Mouse (Mus musculus): ENCODE results near the gene 1500015O10Rik.

The 1500015O10Rik gene

GRCm38 (mm10) chr1:43730491-43730924, at the start of gene 1500015O10Rik:
TSS of gene 1500015O10Rik (plus strand) at chr1:43730602.
- DNase-seq (ENCODE audit: extremely low read depth, insufficient read length, low spot score), result peak; percentile 11

GRCm38 (mm10) chr1:43689983-43690382, 40.4 kb upstream of the 1500015O10Rik start:
- DNase-seq (ENCODE audit: extremely low read depth, insufficient read length, low spot score), result no peak

GRCm38 (mm10) chr1:43690507-43690906, 39.9 kb upstream of the 1500015O10Rik start:
- DNase-seq (ENCODE audit: extremely low read depth, insufficient read length, low spot score), result no peak

DNA sequence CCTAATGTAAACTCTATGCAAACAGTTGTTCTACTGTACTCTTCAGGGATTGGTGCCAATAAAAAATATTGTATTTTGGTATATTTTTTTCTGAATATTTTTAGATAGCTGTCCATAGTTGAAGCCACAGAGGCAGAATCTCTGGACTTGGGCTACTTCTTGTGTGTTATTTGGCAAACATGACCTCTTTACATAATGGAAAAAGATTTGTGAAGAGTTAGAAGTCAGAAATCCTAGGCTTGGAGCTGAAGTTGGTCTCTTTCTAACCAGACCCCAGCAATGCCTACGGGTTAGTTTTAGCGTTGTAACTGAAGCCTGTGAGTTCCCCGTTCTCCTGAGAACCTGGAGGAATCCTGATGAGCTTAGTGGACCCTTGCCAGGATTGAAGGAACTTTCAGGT, 36.3 kb upstream of the 1500015O10Rik start:
- no peak for DNase-seq (ENCODE audit: extremely low read depth, insufficient read length, low spot score)

DNA sequence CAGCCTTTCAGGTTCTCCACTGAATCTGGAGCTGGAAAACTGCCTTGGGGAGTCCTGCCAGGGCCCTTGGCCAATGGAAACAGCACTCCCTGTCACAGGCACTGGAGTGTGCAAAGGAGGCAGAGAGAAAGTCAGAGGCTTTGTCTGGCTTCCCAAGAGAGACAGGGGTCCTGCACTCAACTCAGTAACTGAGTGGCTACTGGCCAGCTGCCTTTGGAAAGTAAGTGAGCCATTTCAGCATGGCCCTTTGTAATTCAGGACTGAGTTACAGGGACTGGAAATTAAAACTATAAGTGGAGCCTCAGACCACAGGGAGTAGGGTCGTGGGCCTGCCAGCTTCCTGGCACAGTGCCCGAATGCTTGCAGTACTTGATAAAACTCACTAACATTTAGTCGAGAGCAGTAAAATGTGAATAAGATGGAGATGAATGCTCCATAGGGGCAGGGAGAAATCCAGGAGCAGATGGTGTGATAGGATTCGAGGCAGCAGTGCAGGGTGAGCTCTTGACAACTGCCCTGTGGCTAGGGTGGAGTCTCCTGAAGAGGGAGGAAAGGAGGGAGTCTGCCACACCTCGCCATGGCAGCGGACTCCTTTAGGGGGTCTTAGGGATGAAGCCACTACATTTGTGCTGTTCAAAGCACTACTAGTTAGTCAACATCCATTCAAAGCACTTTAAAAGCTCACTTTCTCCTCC, 35.4 kb upstream of the 1500015O10Rik start:
- peak; percentile 55 for DNase-seq (ENCODE audit: extremely low read depth, insufficient read length, low spot score)

DNA sequence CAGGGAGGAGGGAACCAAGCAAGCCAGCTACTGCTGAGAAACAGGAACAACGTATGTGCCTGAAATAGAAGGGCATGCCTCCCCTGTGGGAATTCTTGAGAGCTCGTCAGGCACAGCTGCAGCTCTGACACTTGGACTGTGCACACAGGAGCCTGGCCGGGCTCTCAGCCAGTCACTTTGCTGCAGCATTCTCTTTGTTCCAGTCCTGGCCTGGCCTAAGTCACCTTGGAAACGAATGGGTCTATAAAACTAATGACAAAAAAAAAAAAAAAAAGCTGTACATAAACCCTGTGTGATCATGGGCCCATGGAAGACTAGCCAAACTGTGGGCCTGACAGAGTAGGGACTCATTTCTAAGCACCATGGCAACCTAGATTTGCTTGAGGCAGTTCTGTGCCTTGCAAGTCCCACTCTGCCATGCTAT, 31.8 kb upstream of the 1500015O10Rik start:
- peak; percentile 68 for DNase-seq (ENCODE audit: extremely low read depth, insufficient read length, low spot score)

GRCm38 (mm10) chr1:43714841-43715240, 15.6 kb upstream of the 1500015O10Rik start:
- peak; percentile 77 for DNase-seq (ENCODE audit: extremely low read depth, insufficient read length, low spot score)

GRCm38 (mm10) chr1:43717967-43718366, 12.4 kb upstream of the 1500015O10Rik start:
- no peak for DNase-seq (ENCODE audit: extremely low read depth, insufficient read length, low spot score)

DNA sequence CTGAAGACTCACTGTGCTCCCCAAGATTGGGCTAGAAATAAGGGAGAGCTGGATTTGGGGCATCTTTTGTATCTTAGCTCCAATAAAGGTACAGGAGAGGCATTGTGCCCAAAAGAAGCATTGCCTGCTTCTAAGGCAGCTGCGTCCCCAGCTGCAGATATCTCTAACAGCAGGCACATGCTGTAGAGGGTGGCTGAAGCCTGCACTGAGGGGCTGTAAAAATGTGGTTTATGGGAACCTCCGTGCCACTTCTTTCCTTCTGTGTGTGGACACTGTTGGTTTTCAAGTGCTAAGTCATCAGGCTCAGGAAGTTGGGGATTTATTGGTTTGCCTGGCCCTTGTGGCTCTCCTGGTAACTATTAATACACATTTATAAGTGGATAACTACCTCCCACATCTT, 11.6 kb upstream of the 1500015O10Rik start:
- no peak for DNase-seq (ENCODE audit: extremely low read depth, insufficient read length, low spot score)

DNA sequence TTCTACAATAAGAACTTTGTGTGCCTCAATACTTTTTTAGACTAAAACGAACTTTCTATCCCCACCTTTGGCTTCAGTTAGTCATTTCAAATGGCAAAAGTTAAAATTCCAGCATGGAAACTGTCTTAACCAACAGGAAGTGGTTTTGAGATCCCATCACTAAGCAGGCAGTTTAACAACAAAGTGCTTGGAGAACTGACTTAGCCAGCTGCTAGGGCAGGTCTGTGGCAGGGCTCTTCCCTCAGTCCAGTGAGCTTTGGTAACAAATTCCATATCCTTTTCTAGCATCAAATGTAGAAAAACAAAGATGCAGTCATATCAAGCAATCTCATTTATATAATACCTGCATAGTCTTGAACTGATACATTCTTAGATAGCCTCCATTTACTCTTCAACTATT, 7.9 kb upstream of the 1500015O10Rik start:
- peak; percentile 15 for DNase-seq (ENCODE audit: extremely low read depth, insufficient read length, low spot score)

DNA sequence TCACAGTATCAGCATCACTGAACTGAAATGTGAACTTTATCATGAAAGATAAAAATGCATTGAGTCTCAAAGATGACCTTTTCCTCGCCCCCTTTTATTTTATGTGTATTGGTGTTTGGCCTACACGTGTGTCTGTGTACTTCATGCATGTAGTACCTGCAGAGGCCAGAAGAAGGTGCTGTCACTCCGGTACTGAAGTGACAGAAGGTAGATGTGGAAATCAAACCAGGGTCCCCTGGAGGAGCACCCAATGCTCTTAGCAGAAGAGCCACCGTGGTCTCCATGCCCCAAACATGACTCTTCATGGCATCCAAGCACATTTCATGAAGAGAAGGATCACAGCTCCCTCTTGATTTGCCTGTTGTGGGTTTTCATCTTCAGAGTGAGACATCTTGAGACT, 1.7 kb downstream of the 1500015O10Rik start:
- no peak for DNase-seq (ENCODE audit: extremely low read depth, insufficient read length, low spot score)

- no peak for DNase-seq (ENCODE audit: extremely low read depth, insufficient read length, low spot score)
Measured at GRCm38 (mm10) chr1:43732657-43733056, 2.3 kb downstream of the 1500015O10Rik start.

GRCm38 (mm10) chr1:43737812-43738518, 7.6 kb downstream of the 1500015O10Rik start:
- DNase-seq (ENCODE audit: extremely low read depth, insufficient read length, low spot score), result peak; percentile 27

DNA sequence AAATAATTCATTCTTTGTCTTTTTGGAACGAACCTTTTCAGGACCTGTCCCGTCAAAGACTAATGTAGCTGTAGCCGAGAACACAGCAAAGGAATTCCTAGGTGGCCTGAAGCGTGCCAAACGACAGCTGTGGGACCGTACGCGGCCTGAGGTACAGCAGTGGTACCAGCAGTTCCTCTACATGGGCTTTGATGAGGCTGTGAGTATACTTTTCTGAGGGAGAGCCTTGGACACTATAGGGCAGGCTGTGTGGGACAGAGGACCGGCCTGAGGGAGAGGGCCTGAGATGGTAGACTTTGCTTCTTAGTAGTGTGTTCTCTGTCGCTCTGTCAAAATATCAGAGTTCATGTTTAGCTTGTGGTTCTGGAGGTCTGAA, 8.1 kb downstream of the 1500015O10Rik start:
- DNase-seq (ENCODE audit: extremely low read depth, insufficient read length, low spot score), result no peak

GRCm38 (mm10) chr1:43754448-43755312, 24.3 kb downstream of the 1500015O10Rik start:
- no peak for DNase-seq (ENCODE audit: extremely low read depth, insufficient read length, low spot score)

DNA sequence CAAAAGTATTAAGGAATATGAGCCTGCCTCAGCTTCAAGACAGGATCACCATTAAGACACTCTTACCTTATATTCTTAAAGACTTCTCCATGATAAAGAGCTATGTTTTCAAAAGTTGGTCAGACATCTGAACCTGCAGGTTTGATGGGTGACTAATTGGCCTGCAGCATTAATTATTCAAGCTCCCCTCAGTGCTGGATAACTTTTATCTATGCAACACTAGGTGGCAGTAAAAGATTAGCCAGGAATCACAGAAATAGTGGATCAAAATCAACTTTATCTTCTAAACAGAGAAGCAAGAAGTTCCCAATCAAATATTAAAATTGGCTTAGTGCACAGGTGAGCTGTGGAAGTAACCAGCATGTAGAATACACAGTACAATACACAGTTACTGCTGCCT, 29.7 kb downstream of the 1500015O10Rik start:
- no peak for DNase-seq (ENCODE audit: extremely low read depth, insufficient read length, low spot score)

DNA sequence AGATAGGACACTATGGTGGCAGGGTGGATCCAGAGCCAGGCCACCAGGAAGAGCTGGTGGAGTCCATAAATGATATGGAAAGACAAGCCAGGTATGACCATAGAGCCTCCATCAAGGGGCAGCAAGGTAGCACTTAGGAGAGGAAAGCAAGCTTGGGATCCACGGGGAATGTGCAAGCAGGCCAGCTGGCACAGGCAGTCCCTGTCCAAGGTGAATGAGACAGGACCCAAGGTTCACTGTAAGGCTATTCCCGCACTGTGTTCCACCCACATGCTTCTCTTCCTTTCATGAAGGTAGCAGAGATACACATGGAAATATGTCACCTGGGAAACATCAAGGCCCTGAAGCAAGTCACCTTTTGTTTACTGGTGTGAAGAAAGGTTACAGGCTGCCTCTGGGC, 34.1 kb downstream of the 1500015O10Rik start:
- no peak for DNase-seq (ENCODE audit: extremely low read depth, insufficient read length, low spot score)

DNA sequence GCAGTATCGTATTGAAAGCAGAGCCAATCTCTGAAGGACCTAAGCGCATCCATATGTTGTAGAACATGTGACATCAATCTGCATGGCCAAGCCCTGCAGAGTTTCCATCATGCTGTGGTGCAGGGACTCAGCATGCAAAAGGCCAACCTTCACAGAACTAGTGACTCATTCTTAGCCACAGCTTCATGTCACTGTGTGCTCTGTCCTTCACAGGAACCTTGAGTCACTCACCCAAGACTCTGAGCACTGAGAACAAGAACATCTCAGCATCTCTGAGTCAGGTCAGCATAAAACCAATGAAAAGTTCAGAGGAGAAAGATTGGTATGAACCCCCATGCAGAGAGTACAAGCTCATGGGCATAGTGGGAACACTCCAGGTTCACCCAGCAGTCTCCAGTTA, 35.9 kb downstream of the 1500015O10Rik start:
- peak; percentile 55 for DNase-seq (ENCODE audit: extremely low read depth, insufficient read length, low spot score)

DNA sequence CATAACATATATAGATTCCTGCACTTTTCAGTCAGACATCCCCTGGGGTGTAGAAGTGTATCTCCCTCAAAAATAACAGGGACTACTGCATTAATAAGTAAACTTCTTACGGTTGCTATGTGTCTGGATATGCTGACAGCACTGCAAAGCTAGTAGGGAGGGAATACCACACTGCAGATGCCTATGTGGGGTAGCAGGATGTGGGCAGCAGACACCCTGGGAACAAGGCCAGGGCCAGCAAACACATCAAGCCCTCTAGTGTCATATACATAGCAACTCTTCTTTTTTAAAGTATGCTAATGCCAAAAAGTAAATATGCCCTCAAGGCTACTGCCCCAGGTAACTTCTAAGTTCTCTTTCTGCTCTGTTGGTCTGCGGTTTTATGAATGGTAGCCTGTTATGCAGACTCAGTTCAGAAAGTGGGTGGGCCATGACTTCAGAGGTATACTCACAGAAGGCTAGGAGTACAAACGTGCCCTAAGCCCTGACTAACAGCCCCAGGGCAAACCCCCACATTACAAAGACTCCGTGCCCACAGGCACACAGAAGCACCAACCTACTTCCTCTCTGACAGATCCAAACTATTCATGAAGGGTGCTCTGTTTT, 38.1 kb downstream of the 1500015O10Rik start:
- DNase-seq (ENCODE audit: extremely low read depth, insufficient read length, low spot score), result peak; percentile 73

DNA sequence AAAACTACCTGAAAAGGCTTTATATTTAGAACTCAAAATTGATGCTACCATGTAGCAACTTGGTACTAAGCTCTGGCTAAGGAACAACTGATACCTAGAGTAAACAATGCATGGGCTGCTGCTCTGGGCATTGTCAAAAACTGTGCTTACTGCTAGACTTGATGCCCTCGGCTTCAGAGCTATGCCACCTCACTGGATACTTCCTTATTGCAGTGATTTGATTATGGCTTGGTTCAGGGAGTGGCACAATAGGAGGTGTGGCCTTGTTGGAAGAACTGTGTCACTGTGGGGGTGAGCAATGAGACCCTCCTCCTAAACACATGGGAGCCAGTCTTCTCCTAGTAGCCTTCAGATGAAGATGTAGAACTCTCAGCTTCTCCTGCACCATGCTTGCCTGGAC, 38.9 kb downstream of the 1500015O10Rik start:
- no peak for DNase-seq (ENCODE audit: extremely low read depth, insufficient read length, low spot score)

- no peak for DNase-seq (ENCODE audit: extremely low read depth, insufficient read length, low spot score)
Measured at GRCm38 (mm10) chr1:43770032-43770431, 39.6 kb downstream of the 1500015O10Rik start.
